Mouse (Mus musculus) CH12.LX (cell line): Measurements from ENCODE around the gene Hoxd12. TPM values are rescaled to one million over a fixed set of nuclear protein-coding genes. Genes with fewer than 3 reads are reported as not detected.

ENCODE experiments used
- DNase-seq: peaks from one replicate; pipeline ENCODE4 v3.0.0-alpha.2; 2013; ENCODE audit errors: extremely low read depth
- H3K27ac ChIP-seq: 2 replicates; pipeline ENCODE4 v1.5.1; 2012; ENCODE audit warnings: low read depth, mild to moderate bottlenecking, control low read depth, moderate library complexity; ENCODE audit not compliant: insufficient read depth
- H3K27me3 ChIP-seq: replicated peaks from 2 replicates; pipeline ENCODE3; 2012; ENCODE audit warnings: inconsistent platforms
- H3K36me3 ChIP-seq, 2 experiments: replicated peaks in 1 of 2; 2 replicates each; pipeline versions ENCODE3 to v1.6.1; 2012; ENCODE audit warnings: inconsistent platforms in 1 of 2, low read length in 1 of 2, mild to moderate bottlenecking in 1 of 2, mixed read lengths in 1 of 2, moderate library complexity in 1 of 2; ENCODE audit not compliant: control insufficient read depth in 1 of 2, insufficient read depth in 1 of 2
- H3K4me1 ChIP-seq, 2 experiments: 2 replicates each; pipeline ENCODE4 v1.6.1; 2012; ENCODE audit warnings: inconsistent platforms in 1 of 2, moderate library complexity in 1 of 2; ENCODE audit not compliant: insufficient read depth in 2 of 2, control insufficient read depth in 1 of 2
- H3K4me2 ChIP-seq: 2 replicates; pipeline ENCODE4 v1.6.1; 2012; ENCODE audit warnings: low read depth, mild to moderate bottlenecking, control low read depth; ENCODE audit not compliant: poor library complexity, insufficient read depth, severe bottlenecking
- H3K4me3 ChIP-seq, 3 experiments: fragments of 150-350 bp in 1 of 3; sonication (generic) in 1 of 3; replicated peaks in 1 of 3; 2 replicates each; pipeline versions ENCODE3 to v1.5.1; 2011 to 2012; ENCODE audit warnings: low read depth in 2 of 3, low read length in 2 of 3, mild to moderate bottlenecking in 2 of 3, moderate library complexity in 2 of 3, control low read depth in 1 of 3, improper control_type of control experiment in 1 of 3, inconsistent platforms in 1 of 3, mixed read lengths in 1 of 3; ENCODE audit not compliant: poor library complexity in 1 of 3
- H3K79me2 ChIP-seq: replicated peaks from 2 replicates; pipeline ENCODE4 v1.6.1; 2012; ENCODE audit warnings: mild to moderate bottlenecking, moderate library complexity; ENCODE audit not compliant: control insufficient read depth, poor library complexity, insufficient read depth, severe bottlenecking; ENCODE audit errors: extremely low read depth
- H3K9ac ChIP-seq: 2 replicates; pipeline ENCODE4 v1.6.1; 2012; ENCODE audit warnings: low read depth, mild to moderate bottlenecking, control low read depth, moderate library complexity; ENCODE audit not compliant: insufficient read depth
- H3K9me3 ChIP-seq: replicated peaks from 2 replicates; pipeline ENCODE3; 2012; ENCODE audit warnings: low read length, inconsistent platforms, mixed read lengths
- BHLHE40 ChIP-seq: IDR thresholded peaks from 2 replicates; pipeline ENCODE4 v1.6.1; 2011; ENCODE audit warnings: mild to moderate bottlenecking, low read depth, low read length, improper control_type of control experiment
- CHD2 ChIP-seq: IDR thresholded peaks from 2 replicates; pipeline ENCODE4 v1.6.1; 2011; ENCODE audit warnings: low read length, improper control_type of control experiment
- E2F4 ChIP-seq: IDR thresholded peaks from 2 replicates; pipeline ENCODE4 v1.6.1; 2011; ENCODE audit warnings: low read depth, low read length, improper control_type of control experiment; ENCODE audit not compliant: insufficient replicate concordance
- ELF1 ChIP-seq: IDR thresholded peaks from 2 replicates; pipeline ENCODE4 v1.6.1; 2014; ENCODE audit warnings: low read depth, mild to moderate bottlenecking, inconsistent platforms, low read length, improper control_type of control experiment
- EP300 ChIP-seq: IDR thresholded peaks from 2 replicates; pipeline ENCODE4 v1.6.1; 2011; ENCODE audit warnings: low read length, improper control_type of control experiment
- ETS1 ChIP-seq: conservative IDR thresholded peaks from 2 replicates; pipeline ENCODE4 v1.6.1; 2012; ENCODE audit warnings: low read depth, mild to moderate bottlenecking, inconsistent platforms, low read length, improper control_type of control experiment, moderate library complexity
- HCFC1 ChIP-seq: IDR thresholded peaks from 2 replicates; pipeline ENCODE4 v1.6.1; 2012; ENCODE audit warnings: low read depth, mild to moderate bottlenecking, inconsistent platforms, low read length, improper control_type of control experiment
- MAFK ChIP-seq: IDR thresholded peaks from 2 replicates; pipeline ENCODE4 v1.6.1; 2011; ENCODE audit warnings: low read length, improper control_type of control experiment; ENCODE audit not compliant: insufficient replicate concordance
- MAZ ChIP-seq: IDR thresholded peaks from 2 replicates; pipeline ENCODE4 v1.6.1; 2012; ENCODE audit warnings: low read depth, mild to moderate bottlenecking, inconsistent platforms, low read length, improper control_type of control experiment, moderate library complexity
- MXI1 ChIP-seq: IDR thresholded peaks from 2 replicates; pipeline ENCODE4 v1.6.1; 2011; ENCODE audit warnings: mild to moderate bottlenecking, low read depth, low read length, improper control_type of control experiment
- MYC ChIP-seq: IDR thresholded peaks from 2 replicates; pipeline ENCODE4 v1.6.1; 2011; ENCODE audit warnings: low read depth, mild to moderate bottlenecking, improper control_type of control experiment, low read length
- NELFE ChIP-seq: IDR thresholded peaks from 2 replicates; pipeline ENCODE4 v1.6.1; 2011; ENCODE audit warnings: low read depth, low read length, improper control_type of control experiment
- NRF1 ChIP-seq: IDR thresholded peaks from 2 replicates; pipeline ENCODE4 v1.6.1; 2014; ENCODE audit warnings: low read depth, mild to moderate bottlenecking, inconsistent platforms, low read length, improper control_type of control experiment, moderate library complexity
- POLR2AphosphoS2 ChIP-seq: IDR thresholded peaks from 2 replicates; pipeline ENCODE4 v1.6.1; 2011; ENCODE audit warnings: low read depth, low read length, improper control_type of control experiment
- RAD21 ChIP-seq: IDR thresholded peaks from 2 replicates; pipeline ENCODE4 v1.6.1; 2011; ENCODE audit warnings: low read depth, mild to moderate bottlenecking, low read length, improper control_type of control experiment, moderate library complexity
- SIN3A ChIP-seq: IDR thresholded peaks from 2 replicates; pipeline ENCODE4 v1.6.1; 2012; ENCODE audit warnings: low read length, improper control_type of control experiment, inconsistent platforms
- TBP ChIP-seq: conservative IDR thresholded peaks from 2 replicates; pipeline ENCODE4 v1.6.1; 2011; ENCODE audit warnings: low read depth, low read length, improper control_type of control experiment
- USF2 ChIP-seq: conservative IDR thresholded peaks from 2 replicates; pipeline ENCODE4 v1.6.1; 2011; ENCODE audit warnings: low read depth, low read length, improper control_type of control experiment
- ZKSCAN1 ChIP-seq: IDR thresholded peaks from 2 replicates; pipeline ENCODE4 v1.6.1; 2012; ENCODE audit warnings: low read depth, inconsistent platforms, low read length, improper control_type of control experiment, borderline replicate concordance
- ZMIZ1 ChIP-seq: IDR thresholded peaks from 2 replicates; pipeline ENCODE4 v1.6.1; 2012; ENCODE audit warnings: low read depth, mild to moderate bottlenecking, inconsistent platforms, low read length, improper control_type of control experiment
- ZNF384 ChIP-seq: IDR thresholded peaks from 2 replicates; pipeline ENCODE4 v1.6.1; 2012; ENCODE audit warnings: low read depth, low read length, improper control_type of control experiment, inconsistent platforms
- dilution Hi-C: fragments of 300-500 bp; cut with MboI; formaldehyde crosslinking; loops from 2 replicates; pipeline ENCODE4 v1.14.3; 2020; ENCODE audit warnings: low sequenced_read_pairs; ENCODE audit not compliant: extremely low pct_unique_long_range_greater_than_20kb, extremely low pct_ligation_motif_present
- in situ Hi-C: fragments of 300-500 bp; cut with MboI; formaldehyde crosslinking; loops from 3 replicates; pipeline ENCODE4 v1.14.3; 2019; ENCODE audit warnings: low sequenced_read_pairs, low pct_ligation_motif_present, low pct_unique_long_range_greater_than_20kb, mixed read lengths
- polyA plus RNA-seq: library from polyadenylated mRNA; unstranded; fragments of >175 nt; gene quantifications from 2 replicates; pipeline ENCODE4 v1.2.1, GENCODE M21; 2012; ENCODE audit warnings: low read depth; ENCODE audit not compliant: insufficient read length
- total RNA-seq, 2 experiments: library from RNA; depleted of rRNA; stranded (reverse); fragments of 300-350 nt in 1 of 2; fragments of >200 nt in 1 of 2; gene quantifications; 2 replicates each; pipeline ENCODE4 v1.2.3; 2012 to 2014

Hoxd12 gene
- total and polyA plus RNA-seq, 3 experiments: not detected

DNA sequence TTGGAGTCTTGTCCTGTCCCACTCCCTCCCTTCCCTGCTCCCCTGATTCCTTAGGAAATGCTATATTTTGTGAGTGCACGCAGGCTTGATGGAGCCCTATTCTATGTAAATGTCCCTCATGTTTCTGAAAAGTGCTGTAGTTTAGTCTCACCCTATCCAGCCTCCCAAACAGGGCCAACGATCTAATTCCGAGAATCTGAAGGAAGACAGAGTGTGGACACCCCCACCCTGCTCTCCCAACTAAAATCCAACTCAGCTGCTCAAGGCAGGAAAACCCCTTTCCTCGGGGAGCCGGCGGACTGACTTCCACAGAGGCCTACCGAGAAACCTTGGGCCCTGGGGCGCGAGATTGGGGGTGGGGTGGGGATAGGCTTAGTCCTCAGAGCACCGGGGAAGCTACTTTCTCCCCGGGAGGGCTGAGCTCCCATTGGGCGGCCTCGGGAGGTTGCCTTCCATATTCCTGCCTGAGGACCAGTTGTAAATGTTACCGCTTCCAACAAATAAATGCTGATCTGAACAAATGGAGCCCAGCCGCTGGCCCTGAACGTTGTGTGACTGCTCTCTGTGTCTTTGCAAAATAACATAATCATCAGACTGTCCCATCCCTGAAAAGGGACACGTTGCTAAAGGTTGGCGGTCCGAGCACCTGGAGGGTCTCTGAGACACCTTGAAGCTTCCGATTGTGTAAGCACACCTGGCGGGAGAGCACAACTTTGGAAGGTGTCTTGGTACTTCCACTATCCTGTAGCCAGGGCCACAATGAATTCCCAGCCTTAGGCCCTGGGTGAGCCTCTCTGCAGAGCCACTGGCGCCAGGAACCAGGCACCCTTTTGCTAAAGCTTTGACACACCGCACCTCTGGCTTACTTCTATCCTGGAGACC lies 25.1 kb downstream of the Hoxd12 start:
- H3K9me3 ChIP-seq: peaks cover 11% of the 10 kb centered on the region
- H3K27me3 ChIP-seq: no peaks in the 10 kb centered on the region

DNA sequence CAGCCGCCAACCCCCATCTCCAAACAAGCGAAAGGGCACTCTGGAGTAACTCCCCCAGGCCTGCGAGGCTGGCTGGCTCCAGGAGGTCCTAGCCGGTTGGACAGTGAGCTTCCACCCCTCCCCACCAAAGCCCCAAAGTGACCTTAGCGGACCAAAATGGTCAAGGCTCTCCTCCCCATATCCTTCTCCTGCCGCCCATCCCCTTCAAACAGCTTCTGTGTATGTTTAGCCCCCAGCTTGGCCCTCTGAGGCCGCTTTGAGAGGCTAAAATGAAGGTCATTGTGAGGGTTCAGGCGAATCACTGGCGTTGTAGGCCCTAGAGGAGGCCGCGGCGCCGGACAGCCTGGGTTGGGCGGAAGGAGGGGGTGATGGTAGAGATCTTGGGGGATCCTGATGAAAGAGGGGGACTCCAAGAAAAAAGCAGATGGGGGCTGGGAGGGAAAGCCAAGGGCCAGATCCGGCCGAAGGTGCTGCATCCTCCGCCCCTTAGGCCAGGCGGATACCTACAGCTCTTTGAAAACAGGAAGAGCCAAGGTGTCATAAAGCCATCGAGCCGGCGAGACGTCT lies 25.8 kb downstream of the Hoxd12 start:
- in situ Hi-C loops (loop anchor here (25.0 kb wide), 1 partner anchor 887 kb away; no protein-coding TSS in a partner anchor), dilution Hi-C loops (no loop called here)
- Histone ChIP-seq H3K36me3 (no peaks in the 10 kb centered on the region), H3K9ac (no peak overlapping the region), H3K4me3 (no peak overlapping the region), H3K9me3 (peaks cover 11% of the 10 kb centered on the region), H3K79me2 (no peaks in the 10 kb centered on the region), H3K4me2 (no peak overlapping the region), H3K27me3 (no peaks in the 10 kb centered on the region), H3K27ac (no peak overlapping the region), H3K4me1 (no peaks in the 10 kb centered on the region)
- TF ChIP-seq ZNF384: no peak
- no peak for TF ChIP-seq E2F4
- no peak for DNase-seq

More for the DNA sequence above, 25.1 kb downstream of the Hoxd12 start:
- DNase-seq: no peak
- Histone ChIP-seq H3K4me2 (no peak overlapping the region), H3K27ac (no peak overlapping the region), H3K4me1 (no peaks in the 10 kb centered on the region), H3K36me3 (no peaks in the 10 kb centered on the region), H3K9ac (no peak overlapping the region), H3K4me3 (no peak overlapping the region), H3K79me2 (no peaks in the 10 kb centered on the region)
- in situ Hi-C loops: loop anchor here (10.0 to 25.0 kb wide), 3 partner anchors 445 to 887 kb away; no protein-coding TSS in a partner anchor
- dilution Hi-C loops: no loop called here
- no peak for TF ChIP-seq BHLHE40

DNA sequence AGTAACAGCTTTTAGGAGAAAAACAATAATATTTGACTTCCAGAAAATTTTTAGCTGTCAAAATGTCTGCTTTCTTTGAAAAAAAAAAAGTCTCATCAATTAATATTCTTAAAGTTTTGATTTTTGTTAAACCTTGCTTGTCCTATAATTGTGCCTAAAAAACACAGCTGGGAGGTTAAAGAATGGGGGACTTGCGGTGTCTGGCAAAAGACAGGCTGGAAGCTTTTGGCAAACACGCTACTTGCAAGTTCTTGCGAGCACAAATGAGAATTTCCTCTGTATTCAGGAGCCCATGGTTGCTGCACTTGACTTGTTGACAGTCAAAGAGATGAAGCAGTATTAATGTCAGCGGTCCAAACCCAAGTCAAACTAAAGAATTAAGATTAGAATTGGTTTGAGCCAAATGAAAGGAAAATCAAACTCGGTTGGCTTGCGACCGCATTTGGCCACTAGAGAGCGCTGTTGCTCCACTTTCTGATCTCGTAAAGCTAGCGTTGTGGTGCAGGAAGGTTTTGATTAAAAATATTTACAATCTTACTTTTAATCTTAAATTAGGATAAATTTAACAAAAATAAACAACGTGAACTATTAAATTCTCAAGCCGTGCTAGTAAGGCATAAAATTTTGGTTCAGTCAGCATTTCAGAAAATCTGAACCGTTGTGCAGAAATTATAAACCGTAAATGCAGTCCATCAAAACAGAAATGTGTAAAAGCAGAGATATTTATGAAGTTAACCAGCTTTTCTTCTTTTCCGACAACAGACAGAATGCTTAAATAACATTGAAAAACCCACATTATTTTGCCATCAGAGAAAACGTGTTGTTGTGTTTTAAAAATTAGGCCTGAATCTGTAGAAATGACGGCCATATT lies 27.4 kb downstream of the Hoxd12 start:
- dilution Hi-C loops (no loop called here), in situ Hi-C loops (loop anchor here (25.0 kb wide), 1 partner anchor 885 kb away; no protein-coding TSS in a partner anchor)
- H3K4me2 ChIP-seq: peak overlapping the region; percentile 72
- no peak for TF ChIP-seq MXI1
- no peak for TF ChIP-seq EP300
- peak; percentile 97 for TF ChIP-seq RAD21
- no peak for TF ChIP-seq BHLHE40
- no peak for TF ChIP-seq ZMIZ1
- TF ChIP-seq HCFC1: no peak
- no peak for TF ChIP-seq ZNF384
- no peak for TF ChIP-seq USF2
- no peak for TF ChIP-seq ETS1
- no peak for TF ChIP-seq ELF1
- no peak for TF ChIP-seq CHD2
- no peak for TF ChIP-seq SIN3A
- TF ChIP-seq TBP: no peak
- no peak for TF ChIP-seq ZKSCAN1
- TF ChIP-seq MAZ: no peak
- TF ChIP-seq MYC: no peak
- no peak for TF ChIP-seq NELFE
- no peak for TF ChIP-seq POLR2AphosphoS2
- TF ChIP-seq MAFK: 0 out of 2 replicates have a peak, but pooled peaks have one; percentile 26
- no peak for TF ChIP-seq NRF1

More for the DNA sequence above, 27.4 kb downstream of the Hoxd12 start:
- Histone ChIP-seq H3K27me3 (peaks cover 6% of the 10 kb centered on the region), H3K9ac (no peak overlapping the region), H3K4me1 (no peaks in the 10 kb centered on the region), H3K4me3 (no peak overlapping the region), H3K9me3 (peaks cover 11% of the 10 kb centered on the region), H3K27ac (no peak overlapping the region), H3K36me3 (no peaks in the 10 kb centered on the region), H3K79me2 (no peaks in the 10 kb centered on the region)
- peak; percentile 55 for DNase-seq
